Mouse (Mus musculus): ENCODE results near the gene B3gnt8. TPM values are rescaled to one million over a fixed set of nuclear protein-coding genes. Genes with fewer than 3 reads are reported as not detected.

The B3gnt8 gene
- total RNA-seq, 2 experiments from 2014 or later = 0.86 to 1.0 TPM

- no peak for DNase-seq (ENCODE audit: low spot score in 2 of 2)
These were observed 29.4 kb downstream of the B3gnt8 start for GRCm38 (mm10) chr7:25655601-25656428.

DNA sequence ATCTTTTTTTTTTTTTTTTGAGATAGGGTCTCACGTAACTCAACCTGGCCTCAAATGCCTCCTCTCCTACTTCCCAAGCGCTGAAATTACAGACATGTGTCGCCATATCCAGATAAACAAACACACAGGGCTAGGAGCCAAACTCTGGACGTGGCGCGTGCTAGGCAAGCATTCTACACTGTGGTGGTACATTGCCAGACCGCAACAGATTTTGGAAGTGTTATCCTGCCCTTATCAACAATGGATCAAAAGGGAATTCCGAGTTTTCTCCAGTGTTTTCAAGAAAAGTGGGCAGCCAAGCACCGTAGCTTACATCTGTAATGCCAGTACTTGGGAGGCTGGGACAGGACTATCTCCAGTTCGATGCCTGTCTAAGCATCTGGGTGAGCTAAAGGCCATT is 31.3 kb downstream of the B3gnt8 start:
- no peak for DNase-seq (ENCODE audit: low spot score in 2 of 2)

- DNase-seq (ENCODE audit: low spot score in 2 of 2) = peak; percentile 99
These were observed 32.4 kb downstream of the B3gnt8 start, which contains the start of the genes Bckdha and Exosc5 for GRCm38 (mm10) chr7:25658657-25659472. Bckdha (minus strand) TSS chr7:25658981. Exosc5 (plus strand) TSS chr7:25659164.

DNA sequence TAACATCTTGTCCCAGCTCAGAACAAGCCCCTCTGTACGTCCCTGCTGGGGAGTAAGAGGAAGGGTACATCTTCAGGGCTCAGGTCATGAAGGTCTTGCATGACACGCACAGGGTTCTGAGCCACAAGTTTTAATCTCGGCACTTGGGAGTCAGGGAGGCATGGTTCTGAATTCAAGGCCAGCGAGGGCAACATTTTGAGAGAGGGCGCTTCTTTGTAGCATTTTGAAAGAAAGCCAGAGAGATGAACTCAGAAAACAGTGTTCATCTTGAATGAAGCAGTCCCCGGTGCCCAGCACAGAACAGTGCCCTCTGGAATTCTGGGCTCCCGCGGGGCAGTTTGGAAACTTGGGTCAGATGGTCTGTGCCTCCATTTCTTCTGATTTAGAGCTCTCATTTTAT is 39.9 kb downstream of the B3gnt8 start:
- no peak for DNase-seq (ENCODE audit: low spot score in 2 of 2)

DNA sequence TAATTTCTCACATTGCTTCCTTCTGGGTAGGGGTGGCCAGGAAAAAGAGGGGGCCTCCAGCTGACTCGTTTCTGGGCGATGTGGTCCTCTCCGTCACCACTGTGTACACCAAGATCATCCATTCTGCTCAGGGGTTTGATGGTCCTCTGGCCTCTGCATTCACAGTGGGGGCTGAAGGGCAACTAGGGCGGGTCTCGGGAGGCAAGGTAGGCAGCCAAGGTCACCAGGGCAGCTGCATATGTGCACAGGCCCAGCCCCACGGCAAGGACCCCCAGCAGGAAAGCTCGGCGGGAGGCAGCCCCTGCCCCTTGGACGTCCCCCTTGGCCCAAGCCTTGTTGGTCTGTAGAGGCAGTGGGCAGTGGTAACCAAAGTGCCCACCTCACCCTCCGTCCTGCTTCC is 42.7 kb downstream of the B3gnt8 start:
- DNase-seq (ENCODE audit: low spot score in 2 of 2) = no peak

GRCm38 (mm10) chr7:25669631-25670030 is 43.2 kb downstream of the B3gnt8 start:
- DNase-seq (ENCODE audit: low spot score in 2 of 2) = no peak

GRCm38 (mm10) chr7:25670096-25670495 is 43.6 kb downstream of the B3gnt8 start:
- DNase-seq (ENCODE audit: low spot score in 2 of 2) = no peak

- DNase-seq (ENCODE audit: low spot score in 2 of 2) = no peak
These were observed 45.2 kb downstream of the B3gnt8 start for GRCm38 (mm10) chr7:25671686-25672085.

- DNase-seq (ENCODE audit: low spot score in 2 of 2) = no peak
These were observed 46.0 kb downstream of the B3gnt8 start for GRCm38 (mm10) chr7:25672442-25672841.

- DNase-seq (ENCODE audit: low spot score in 2 of 2) = no peak
These were observed 47.8 kb downstream of the B3gnt8 start for GRCm38 (mm10) chr7:25674297-25674696.

DNA sequence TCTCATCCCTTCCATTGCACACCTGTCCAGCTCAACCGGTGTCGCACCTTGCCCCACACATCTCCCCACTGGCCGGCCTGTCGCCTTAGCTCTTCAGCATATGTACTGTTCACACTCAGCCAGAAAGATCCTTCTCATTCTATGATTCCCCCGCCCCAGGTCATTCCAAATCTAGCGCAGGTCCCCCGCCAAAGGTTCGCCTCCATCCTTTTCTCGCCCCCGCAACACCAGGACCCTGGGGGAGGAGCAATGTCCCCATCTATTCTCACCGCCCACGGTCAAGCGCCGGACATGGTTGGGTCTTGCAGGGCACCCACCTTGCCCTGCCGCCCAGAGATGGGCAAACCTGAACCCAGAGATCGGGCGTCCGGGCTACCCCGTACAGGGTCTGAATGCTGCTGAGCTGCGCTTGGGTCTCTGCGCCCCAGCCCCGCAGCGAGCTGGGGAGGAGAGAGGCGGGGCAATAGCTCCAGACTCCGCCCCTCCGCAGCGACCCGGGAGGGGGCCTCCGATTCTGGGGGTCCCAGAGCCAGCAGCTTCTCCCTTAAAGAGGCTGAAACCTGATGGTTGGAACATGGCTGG is 48.4 kb downstream of the B3gnt8 start, which contains the start of gene Tmem91:
TSS of gene Tmem91 (minus strand) at position 448 of the 582 bp plus-strand sequence.
- DNase-seq (ENCODE audit: low spot score in 2 of 2) = no peak

DNA sequence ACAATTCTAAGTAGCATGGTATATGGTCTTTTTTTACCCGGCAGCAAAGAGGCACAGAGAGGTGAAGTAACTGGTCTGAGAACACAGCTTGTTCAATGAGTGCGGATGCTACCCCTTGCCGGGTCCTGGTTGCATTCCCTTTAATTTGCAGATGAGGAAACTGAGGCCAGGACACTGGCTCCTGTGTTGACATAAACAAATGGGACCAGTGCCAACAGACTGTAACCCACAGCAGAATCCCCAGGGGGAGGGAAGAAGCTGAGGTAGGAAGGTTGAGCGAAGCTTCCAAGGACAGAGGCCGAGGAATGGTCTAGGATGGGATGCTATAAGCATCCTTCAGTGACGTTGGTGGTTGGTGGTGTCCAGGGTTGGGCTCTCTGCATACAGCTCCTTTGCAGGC is 49.0 kb downstream of the B3gnt8 start:
- no peak for DNase-seq (ENCODE audit: low spot score in 2 of 2)

GRCm38 (mm10) chr7:25676085-25676781 is 49.8 kb downstream of the B3gnt8 start:
- peak; percentile 92 to 93 for DNase-seq (ENCODE audit: low spot score in 2 of 2)

GRCm38 (mm10) chr7:25677013-25677412 is 50.6 kb downstream of the B3gnt8 start:
- DNase-seq (ENCODE audit: low spot score in 2 of 2) = no peak

DNA sequence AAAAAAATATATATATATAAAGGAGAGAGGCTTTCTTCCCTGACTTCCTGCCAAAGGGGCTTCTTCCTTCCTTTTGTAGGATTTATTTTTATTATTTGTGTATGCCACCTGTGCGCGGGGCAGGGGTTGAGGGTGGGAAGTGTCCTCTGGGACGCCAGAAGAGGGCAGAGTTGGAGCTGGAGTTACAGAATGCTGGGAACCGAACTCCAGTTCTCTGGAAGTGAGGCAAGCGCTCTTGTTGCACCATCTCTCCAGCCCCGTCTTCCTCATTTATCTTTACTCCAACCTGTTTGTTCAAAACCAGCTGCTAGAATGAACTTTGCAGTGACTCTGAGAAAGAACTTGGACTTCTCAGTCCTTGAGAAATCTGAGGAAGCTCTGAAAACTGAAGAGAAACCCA is 53.5 kb downstream of the B3gnt8 start:
- no peak for DNase-seq (ENCODE audit: low spot score in 2 of 2)

DNA sequence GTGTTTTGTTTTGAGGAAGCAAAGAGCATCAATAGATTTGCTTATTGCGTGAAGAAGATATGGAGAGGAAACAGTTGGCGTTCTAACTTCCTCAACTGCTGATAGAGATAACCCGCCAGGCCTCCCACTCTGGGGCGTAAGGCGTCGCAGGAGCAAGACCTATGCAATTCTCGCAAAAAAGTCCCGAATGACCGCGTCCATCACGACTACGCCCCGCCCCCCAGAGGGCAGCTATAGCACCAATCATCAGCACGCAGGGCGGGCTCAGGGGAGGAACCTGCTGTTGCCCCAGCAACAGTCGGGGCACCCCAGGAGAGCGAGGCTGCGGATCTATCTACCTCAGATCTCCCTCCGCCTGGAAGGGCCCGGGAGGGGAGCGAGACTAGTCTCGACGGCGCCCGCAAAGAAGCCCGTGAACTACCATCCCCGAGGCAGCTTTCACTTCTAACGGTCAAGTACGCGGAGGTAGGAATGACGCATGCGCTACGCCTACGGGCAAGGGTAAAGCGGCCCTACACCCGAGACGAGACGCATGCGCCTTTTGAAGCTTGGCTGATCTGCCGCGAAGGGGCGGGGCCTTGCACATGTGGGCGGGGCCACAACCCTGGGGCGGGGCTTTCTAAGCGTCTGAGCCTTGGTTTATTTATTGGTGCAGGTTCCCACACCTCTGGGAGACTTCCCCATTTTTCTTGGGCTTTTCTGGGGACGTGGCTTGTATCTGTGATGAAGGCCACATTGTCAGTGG is 54.2 kb downstream of the B3gnt8 start, which contains the start of gene B9d2:
TSS of gene B9d2 (plus strand) at position 267 of the 745 bp plus-strand sequence.
- peak; percentile 91 to 93 for DNase-seq (ENCODE audit: low spot score in 2 of 2)

GRCm38 (mm10) chr7:25681341-25682231 is 55.1 kb downstream of the B3gnt8 start:
- DNase-seq (ENCODE audit: low spot score in 2 of 2) = no peak

GRCm38 (mm10) chr7:25683474-25684180 is 57.2 kb downstream of the B3gnt8 start:
- DNase-seq (ENCODE audit: low spot score in 2 of 2) = no peak
